Mouse (Mus musculus): ENCODE results near the gene Enpp3.

Gene Enpp3

DNA sequence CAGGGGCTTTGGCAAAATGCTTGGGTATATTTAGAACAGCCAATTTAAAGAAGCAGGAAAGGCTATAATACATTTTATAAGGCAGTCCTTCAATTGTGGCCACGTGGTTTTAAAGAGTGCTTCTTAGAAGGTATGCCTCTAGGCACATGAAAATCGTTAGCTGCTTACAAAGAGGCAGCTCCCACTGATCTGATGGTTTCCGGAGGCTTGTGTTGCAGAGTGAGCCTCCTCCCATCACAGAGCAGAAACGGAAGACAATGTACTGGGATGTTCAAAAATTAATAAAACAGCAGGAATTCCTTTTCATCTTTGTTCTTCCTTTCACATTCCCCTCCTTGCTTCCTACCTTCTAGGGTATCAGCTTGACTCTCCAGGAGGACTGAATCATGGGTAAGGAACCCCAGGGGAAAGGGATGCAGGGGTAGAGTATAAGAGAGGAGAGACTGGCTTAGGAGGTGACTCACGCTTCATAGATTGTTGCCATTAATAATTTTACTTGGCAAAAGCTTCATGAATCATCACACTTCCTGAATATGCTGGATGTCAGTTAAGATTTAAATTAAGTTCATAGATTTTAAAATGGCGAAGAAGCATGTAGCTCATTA lies 77.4 kb downstream of the Enpp3 start:
- no peak for DNase-seq (ENCODE audit: low read depth, low spot score)

- no peak for DNase-seq (ENCODE audit: low read depth, low spot score)
Observed at GRCm38 (mm10) chr10:24764640-24765039, 78.0 kb downstream of the Enpp3 start.

GRCm38 (mm10) chr10:24763257-24763656 lies 79.4 kb downstream of the Enpp3 start:
- DNase-seq (ENCODE audit: low read depth, low spot score): no peak

DNA sequence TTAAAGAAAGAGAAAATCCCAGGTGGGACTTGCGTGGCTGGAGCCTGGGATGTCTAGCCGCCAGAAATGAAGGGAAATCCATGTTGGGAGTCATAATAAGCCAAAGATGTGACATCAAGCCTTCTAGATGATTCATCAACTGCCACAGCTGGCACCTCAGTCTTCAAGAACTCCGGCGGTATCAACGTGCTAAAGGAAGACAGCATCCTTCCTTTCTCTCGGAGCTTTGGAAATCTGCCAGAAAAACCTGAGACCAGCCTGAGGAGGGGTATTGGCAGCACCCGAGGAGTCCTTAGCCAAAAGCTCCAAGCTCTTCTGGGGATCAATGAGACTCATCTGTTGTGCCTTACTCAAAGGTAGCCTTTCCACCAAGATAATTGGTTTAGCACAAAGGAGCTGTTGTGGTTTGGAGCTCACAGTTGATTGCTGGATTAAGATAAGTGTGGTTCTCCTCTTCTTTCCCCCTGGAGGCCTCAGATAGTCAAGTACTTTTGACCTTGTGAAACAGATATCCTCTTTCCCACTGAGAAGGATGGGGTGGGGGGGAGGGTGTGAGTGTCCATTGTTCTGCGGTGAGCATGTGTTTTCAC lies 84.2 kb downstream of the Enpp3 start:
- DNase-seq (ENCODE audit: low read depth, low spot score): no peak

DNA sequence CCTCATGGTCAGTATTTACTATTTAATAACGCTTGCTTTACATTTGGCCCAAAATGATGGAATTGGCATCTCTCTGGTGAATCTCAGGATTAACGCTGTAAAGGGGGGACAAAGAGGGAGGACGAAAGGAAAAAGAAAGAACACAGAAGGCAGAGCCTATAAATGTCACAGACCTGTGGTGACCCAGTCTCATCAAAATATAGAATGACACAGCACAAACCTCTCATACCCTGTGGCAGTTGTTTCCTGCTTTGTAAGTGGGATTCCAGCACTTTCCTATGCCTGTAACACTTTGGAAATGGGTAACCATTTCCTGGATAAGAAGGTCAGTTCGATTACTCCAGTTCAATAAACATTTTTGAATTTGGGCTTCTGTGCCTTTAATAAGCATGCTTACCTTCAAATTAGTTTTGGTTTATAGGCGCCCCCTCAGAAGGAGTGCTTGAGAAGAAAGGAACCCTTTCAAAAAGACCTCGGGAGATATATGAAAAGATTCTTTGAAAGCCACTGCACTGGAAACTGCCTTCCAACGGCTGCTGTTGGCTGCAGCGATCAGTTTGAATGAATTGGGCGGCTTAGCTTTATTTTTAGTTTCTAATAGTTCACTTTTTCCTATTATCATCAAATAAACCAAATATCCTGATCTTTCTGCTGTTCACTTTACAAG lies 87.6 kb downstream of the Enpp3 start:
- no peak for DNase-seq (ENCODE audit: low read depth, low spot score)

DNA sequence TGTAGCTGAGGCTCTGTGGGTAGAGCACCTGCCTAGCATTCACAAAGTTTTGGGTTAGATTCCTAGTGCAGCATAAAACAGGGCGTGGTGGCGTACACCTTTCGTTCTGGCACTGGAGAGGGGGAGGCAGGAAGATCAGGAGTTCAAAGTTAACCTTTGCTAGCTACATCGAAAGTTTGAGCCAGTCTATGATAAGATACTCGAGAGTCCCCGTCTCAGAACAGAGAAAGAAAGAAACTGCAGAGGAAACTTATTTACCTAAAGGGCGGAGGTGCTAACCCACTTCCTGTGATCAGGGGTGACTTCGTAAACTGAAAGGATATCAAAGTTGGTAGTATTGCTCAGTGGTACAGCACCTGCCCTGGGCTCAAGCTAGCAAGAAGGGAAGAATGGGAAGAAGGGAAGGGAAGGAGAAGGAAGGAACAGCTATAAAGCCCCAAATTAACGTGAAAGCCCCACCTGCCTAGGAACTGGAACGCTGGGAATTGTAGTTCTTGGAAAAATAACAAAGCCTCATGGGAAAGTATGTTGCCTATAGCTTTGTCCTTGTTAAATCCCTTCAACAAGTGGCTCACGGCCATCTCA lies 88.3 kb downstream of the Enpp3 start:
- no peak for DNase-seq (ENCODE audit: low read depth, low spot score)

DNA sequence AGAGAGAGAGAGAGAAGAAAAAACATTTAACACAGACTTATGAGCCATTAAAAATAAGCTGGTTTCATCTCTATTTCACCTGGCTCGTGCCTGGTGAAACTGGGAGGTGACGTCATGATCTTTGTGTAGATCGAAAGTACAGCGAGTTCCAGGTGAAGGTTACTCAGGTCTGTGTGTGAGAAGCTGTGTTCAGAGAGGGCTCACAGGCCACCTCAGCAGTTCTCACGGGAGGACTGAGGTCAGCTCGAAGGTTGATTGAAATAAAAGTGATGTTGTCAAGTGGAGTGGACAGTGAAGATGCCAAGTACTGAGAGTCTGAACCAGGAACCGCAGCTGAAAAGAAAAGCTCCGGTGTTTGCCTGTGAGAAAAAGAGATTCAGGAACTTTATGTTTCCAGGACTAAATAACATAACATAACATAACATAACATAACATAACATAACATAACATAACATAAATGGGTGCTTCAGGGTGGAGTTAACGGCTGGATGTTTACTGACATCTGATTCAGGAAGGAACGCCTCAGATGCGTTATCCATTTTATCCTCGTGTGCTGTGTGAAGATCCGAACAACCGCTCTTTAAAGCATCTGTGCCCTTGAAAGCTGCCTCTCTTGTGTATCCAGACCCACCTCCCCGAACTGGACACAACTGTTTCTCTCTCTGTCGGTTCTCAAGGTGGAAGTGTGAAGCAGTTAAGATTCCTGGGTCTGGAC lies 88.9 kb downstream of the Enpp3 start:
- no peak for DNase-seq (ENCODE audit: low read depth, low spot score)

DNA sequence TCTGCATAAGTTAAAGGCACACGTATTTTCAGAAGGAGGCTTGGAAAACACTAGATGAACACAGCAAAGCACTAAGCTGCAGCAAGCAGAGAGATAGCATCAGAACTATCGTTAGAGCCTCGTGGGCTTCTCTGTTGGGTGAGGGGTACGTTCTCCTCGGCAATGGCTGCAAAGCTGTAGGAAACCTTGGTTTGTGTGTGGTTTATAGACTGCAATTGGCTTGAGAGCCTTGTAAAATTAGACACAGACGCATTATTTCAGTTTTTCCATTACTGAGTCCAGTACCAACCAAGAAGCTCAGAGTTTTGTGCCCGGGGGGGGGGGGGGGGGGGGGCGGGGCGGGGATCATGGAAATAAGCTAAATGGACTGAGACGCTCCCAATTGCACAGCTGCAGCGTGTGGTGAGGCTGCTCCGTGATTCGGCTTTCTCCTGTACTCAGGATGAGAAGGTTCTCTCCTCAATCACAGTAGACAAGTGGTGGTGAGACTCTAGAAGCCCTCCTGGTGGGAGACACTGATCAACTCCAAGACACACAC lies 99.6 kb downstream of the Enpp3 start:
- no peak for DNase-seq (ENCODE audit: low read depth, low spot score)

DNA sequence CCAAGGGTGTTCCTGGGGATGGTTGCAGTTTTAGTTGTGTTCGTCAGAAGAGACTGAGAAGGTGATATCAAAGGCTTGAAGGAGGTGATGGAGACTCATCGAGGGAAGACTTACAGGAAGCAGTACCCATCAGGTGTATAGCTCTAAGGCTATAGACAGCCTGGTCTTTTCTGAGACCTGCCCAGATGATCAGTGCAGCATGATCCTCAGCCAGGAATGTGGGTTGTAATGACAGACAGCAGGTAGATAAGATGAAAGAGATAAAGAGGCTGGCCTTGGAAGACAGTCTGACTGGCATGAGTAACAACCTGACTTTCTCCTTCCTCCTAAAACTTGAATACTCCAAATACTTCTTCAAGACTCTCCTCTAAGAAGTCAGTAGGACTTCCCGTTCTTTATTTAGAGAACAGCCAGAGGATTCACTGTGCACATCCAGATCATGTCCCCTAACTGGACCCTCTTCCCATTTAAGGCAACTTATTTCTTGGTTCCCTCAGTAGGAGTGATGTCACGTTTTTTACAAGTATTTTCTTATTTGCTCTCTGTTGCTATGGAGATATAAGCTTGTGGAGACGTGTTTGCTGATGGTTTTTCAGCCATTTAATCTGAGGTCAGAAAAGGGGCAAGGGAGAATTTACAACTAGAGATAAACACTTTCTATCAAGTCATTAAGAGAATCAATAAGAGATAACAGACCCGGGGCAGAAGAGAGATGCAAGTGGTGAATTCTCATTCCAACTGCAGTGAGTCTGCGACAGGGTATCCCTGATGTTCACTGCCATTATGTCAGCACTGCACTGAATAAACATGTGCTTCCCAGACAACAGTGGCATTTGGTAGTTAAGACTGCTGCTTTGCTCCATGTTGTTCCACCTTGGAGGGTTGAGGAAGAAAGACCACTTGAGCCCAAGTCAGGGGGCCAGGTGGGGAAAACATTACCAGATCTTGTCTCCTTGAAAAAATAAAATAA lies 101.1 kb downstream of the Enpp3 start:
- DNase-seq (ENCODE audit: low read depth, low spot score): no peak

GRCm38 (mm10) chr10:24739171-24739570 lies 103.5 kb downstream of the Enpp3 start:
- DNase-seq (ENCODE audit: low read depth, low spot score): no peak

DNA sequence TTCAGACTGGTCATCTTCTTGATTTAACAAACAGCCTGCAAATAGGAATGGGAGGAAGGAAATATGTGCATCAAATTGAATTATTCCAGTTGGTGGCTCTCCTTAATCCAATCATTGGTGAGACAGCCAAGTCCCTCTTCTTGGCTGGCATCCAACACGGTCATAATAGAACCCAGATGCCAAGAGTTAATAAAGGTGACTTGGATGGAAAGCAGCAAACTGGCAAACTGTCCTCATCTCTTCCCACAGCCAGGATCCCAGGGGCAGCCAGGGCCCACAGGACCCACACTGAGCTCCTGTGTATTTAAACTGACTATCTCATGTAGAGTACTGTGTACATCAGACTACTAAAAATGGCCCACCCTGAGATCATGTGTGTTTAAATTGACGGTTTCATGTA lies 104.2 kb downstream of the Enpp3 start:
- DNase-seq (ENCODE audit: low read depth, low spot score): no peak

- DNase-seq (ENCODE audit: low read depth, low spot score): no peak
Observed at GRCm38 (mm10) chr10:24735027-24735777, 107.4 kb downstream of the Enpp3 start.

DNA sequence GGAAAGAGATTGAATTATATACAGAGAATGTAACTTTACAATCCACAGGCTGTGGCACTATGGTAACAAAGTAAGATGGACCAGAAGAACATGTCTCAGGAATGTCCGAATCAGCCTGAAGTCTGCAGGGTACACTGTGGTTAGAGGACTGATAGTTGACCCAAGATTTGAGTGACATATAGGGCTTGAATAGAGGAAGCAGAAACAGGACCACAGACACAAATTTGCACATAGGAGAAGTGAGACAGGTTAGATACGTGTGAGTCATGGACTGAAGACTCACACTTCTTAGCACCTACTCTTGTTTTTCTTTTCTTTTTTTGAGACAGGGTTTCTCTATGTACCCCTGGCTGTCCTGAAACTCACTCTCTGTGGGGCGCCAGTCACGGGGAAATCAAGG lies 115.1 kb downstream of the Enpp3 start:
- no peak for DNase-seq (ENCODE audit: low read depth, low spot score)

- no peak for DNase-seq (ENCODE audit: low read depth, low spot score)
Observed at GRCm38 (mm10) chr10:24725197-24725596, 117.4 kb downstream of the Enpp3 start.

Data from c-Kit-negative CD71-positive TER-119-positive erythroid progenitor cells, embryonic 14.5 days (primary cell).